Mouse (Mus musculus): ENCODE results near the gene Tram2. TPM values are rescaled to one million over a fixed set of nuclear protein-coding genes. Genes with fewer than 3 reads are reported as not detected.
A peak's percentile ranks its signal among the peaks of the same experiment; 100 is the strongest.

The Tram2 gene
- polyA plus RNA-seq, 1 experiment from 2014 or later, result 3.6 TPM

- DNase-seq (ENCODE audit: low spot score), result no peak
Observed at GRCm38 (mm10) chr1:21068491-21068890, 10.5 kb downstream of the Tram2 start.

GRCm38 (mm10) chr1:21067536-21068221, 11.3 kb downstream of the Tram2 start:
- DNase-seq (ENCODE audit: low spot score), result no peak

- no peak for DNase-seq (ENCODE audit: low spot score)
Observed at GRCm38 (mm10) chr1:21064153-21064552, 14.9 kb downstream of the Tram2 start.

- no peak for DNase-seq (ENCODE audit: low spot score)
Observed at GRCm38 (mm10) chr1:21059385-21060109, 19.5 kb downstream of the Tram2 start.

- no peak for DNase-seq (ENCODE audit: low spot score)
Observed at GRCm38 (mm10) chr1:21053009-21053408, 26.0 kb downstream of the Tram2 start.

- no peak for DNase-seq (ENCODE audit: low spot score)
Observed at GRCm38 (mm10) chr1:21052608-21053007, 26.4 kb downstream of the Tram2 start.

GRCm38 (mm10) chr1:21052132-21052545, 26.9 kb downstream of the Tram2 start:
- DNase-seq (ENCODE audit: low spot score), result peak; percentile 46

- no peak for DNase-seq (ENCODE audit: low spot score)
Observed at GRCm38 (mm10) chr1:21049005-21049404, 30.0 kb downstream of the Tram2 start.

- DNase-seq (ENCODE audit: low spot score), result no peak
Observed at GRCm38 (mm10) chr1:21048402-21048801, 30.6 kb downstream of the Tram2 start.

- no peak for DNase-seq (ENCODE audit: low spot score)
Observed at GRCm38 (mm10) chr1:21042461-21042860, 36.6 kb downstream of the Tram2 start.

GRCm38 (mm10) chr1:21040610-21041326, 38.3 kb downstream of the Tram2 start:
- no peak for DNase-seq (ENCODE audit: low spot score)

GRCm38 (mm10) chr1:21040173-21040572, 38.9 kb downstream of the Tram2 start:
- no peak for DNase-seq (ENCODE audit: low spot score)

- no peak for DNase-seq (ENCODE audit: low spot score)
Observed at GRCm38 (mm10) chr1:21039564-21039963, 39.5 kb downstream of the Tram2 start.

GRCm38 (mm10) chr1:21037881-21038601, 41.0 kb downstream of the Tram2 start:
- DNase-seq (ENCODE audit: low spot score), result no peak

- no peak for DNase-seq (ENCODE audit: low spot score)
Observed at GRCm38 (mm10) chr1:21035878-21036277, 43.2 kb downstream of the Tram2 start.

GRCm38 (mm10) chr1:21033792-21034119, 45.3 kb downstream of the Tram2 start:
- no peak for DNase-seq (ENCODE audit: low spot score)

GRCm38 (mm10) chr1:21033065-21033791, 45.8 kb downstream of the Tram2 start:
- no peak for DNase-seq (ENCODE audit: low spot score)

- no peak for DNase-seq (ENCODE audit: low spot score)
Observed at GRCm38 (mm10) chr1:21031650-21032049, 47.4 kb downstream of the Tram2 start.

- no peak for DNase-seq (ENCODE audit: low spot score)
Observed at GRCm38 (mm10) chr1:21029000-21029399, 50.0 kb downstream of the Tram2 start.

GRCm38 (mm10) chr1:21026534-21026933, 52.5 kb downstream of the Tram2 start:
- DNase-seq (ENCODE audit: low spot score), result no peak

- no peak for DNase-seq (ENCODE audit: low spot score)
Observed at GRCm38 (mm10) chr1:21025203-21025602, 53.8 kb downstream of the Tram2 start.
